Mouse (Mus musculus): Measurements from ENCODE around the gene Maats1.

- TF ChIP-seq CHD2 (IDR thresholded peaks at IDR 0.05; ENCODE audit: low read depth, low read length), result no peak
- no peak for TF ChIP-seq MAFK (IDR thresholded peaks at IDR 0.05; ENCODE audit: insufficient read depth, low read depth, low read length)
- TF ChIP-seq HCFC1 (IDR thresholded peaks at IDR 0.05; ENCODE audit: borderline replicate concordance, insufficient read depth, low read length), result no peak
- TF ChIP-seq ZC3H11A (IDR thresholded peaks at IDR 0.05; ENCODE audit: borderline replicate concordance, low read depth, low read length), result no peak
- no peak for TF ChIP-seq ZNF384 (IDR thresholded peaks at IDR 0.05; ENCODE audit: low read depth, low read length)
Observed at GRCm38 (mm10) chr16:38255107-38255506, 86.8 kb downstream of the Maats1 start.

All from ES-E14 (cell line).